Mouse (Mus musculus): ENCODE results near the gene Stpg3. TPM values are rescaled to one million over a fixed set of nuclear protein-coding genes. Genes with fewer than 3 reads are reported as not detected.

Stpg3 gene
- polyA plus RNA-seq, 3 experiments from 2014 or later, result not detected

GRCm38 (mm10) chr2:25203631-25204214, 10.7 kb downstream of the Stpg3 start:
- no peak for ATAC-seq

GRCm38 (mm10) chr2:25200631-25201030, 13.8 kb downstream of the Stpg3 start:
- ATAC-seq, result no peak

- ATAC-seq, result no peak
Observed at GRCm38 (mm10) chr2:25197946-25198345, 16.5 kb downstream of the Stpg3 start.

GRCm38 (mm10) chr2:25197191-25197590, 17.2 kb downstream of the Stpg3 start:
- no peak for ATAC-seq

- peak; percentile 66 for ATAC-seq
Observed at GRCm38 (mm10) chr2:25196172-25196954, 18.1 kb downstream of the Stpg3 start, which contains the start of gene Tor4a. TSS of gene Tor4a (minus strand) at chr2:25196886.

- peak; percentile 47 for ATAC-seq
Observed at GRCm38 (mm10) chr2:25195211-25196156, 19.0 kb downstream of the Stpg3 start.

- no peak for ATAC-seq
Observed at GRCm38 (mm10) chr2:25194486-25195171, 19.8 kb downstream of the Stpg3 start.

GRCm38 (mm10) chr2:25194006-25194405, 20.4 kb downstream of the Stpg3 start:
- ATAC-seq, result no peak

GRCm38 (mm10) chr2:25193330-25193770, 21.1 kb downstream of the Stpg3 start:
- ATAC-seq, result peak; percentile 76

- ATAC-seq, result no peak
Observed at GRCm38 (mm10) chr2:25187841-25188240, 26.6 kb downstream of the Stpg3 start.

- ATAC-seq, result no peak
Observed at GRCm38 (mm10) chr2:25186575-25186930, 27.9 kb downstream of the Stpg3 start.

- peak; percentile 62 for ATAC-seq
Observed at GRCm38 (mm10) chr2:25185625-25186574, 28.5 kb downstream of the Stpg3 start.

GRCm38 (mm10) chr2:25184496-25184895, 29.9 kb downstream of the Stpg3 start:
- ATAC-seq, result no peak

- ATAC-seq, result no peak
Observed at GRCm38 (mm10) chr2:25183336-25183735, 31.1 kb downstream of the Stpg3 start.

GRCm38 (mm10) chr2:25182664-25183063, 31.8 kb downstream of the Stpg3 start:
- no peak for ATAC-seq

- no peak for ATAC-seq
Observed at GRCm38 (mm10) chr2:25181891-25182397, 32.5 kb downstream of the Stpg3 start.

GRCm38 (mm10) chr2:25180973-25181890, 33.2 kb downstream of the Stpg3 start:
- peak; percentile 39 for ATAC-seq

GRCm38 (mm10) chr2:25180478-25180903, 33.9 kb downstream of the Stpg3 start, which contains the start of gene Nrarp:
TSS of gene Nrarp (plus strand) at chr2:25180758.
- ATAC-seq, result peak; percentile 87

- ATAC-seq, result no peak
Observed at GRCm38 (mm10) chr2:25179566-25180217, 34.7 kb downstream of the Stpg3 start.
